Mouse (Mus musculus) heart, postnatal 0 days (tissue): ENCODE results near the gene Skap2.

Experiments used
- CTCF ChIP-seq: IDR thresholded peaks from 2 replicates; pipeline ENCODE4 v1.5.1; 2016; ENCODE audit warnings: antibody characterized with exemption, control low read depth, low read depth
- EP300 ChIP-seq: IDR thresholded peaks from 2 replicates; pipeline ENCODE4 v1.6.1; 2016; ENCODE audit warnings: antibody characterized with exemption, low read depth

DNA sequence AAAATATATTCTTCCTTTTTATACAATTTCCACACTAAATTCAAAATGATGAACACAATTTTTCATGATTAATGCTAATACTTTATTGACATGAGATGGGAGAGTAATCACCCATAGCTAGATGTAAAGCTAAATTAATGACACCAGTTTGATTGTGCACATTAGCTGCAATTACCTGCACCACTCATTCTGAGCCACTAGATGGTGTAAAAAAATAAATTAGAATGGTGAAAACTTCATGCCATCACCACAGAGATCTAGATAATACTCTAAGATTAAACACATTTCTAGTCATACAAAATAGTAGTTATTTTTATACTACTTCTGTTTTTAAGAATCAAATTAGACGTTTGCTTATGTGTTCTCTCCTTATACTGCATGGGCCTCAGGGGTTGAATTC lies 141.2 kb downstream of the Skap2 start:
- TF ChIP-seq CTCF (peak; percentile 50), EP300 (no peak)
